Mouse (Mus musculus) lung, postnatal 0 days (tissue): ENCODE measurements around the gene Erp29.
A peak's percentile ranks its signal among the peaks of the same experiment; 100 is the strongest.

ENCODE experiments used
- CTCF ChIP-seq: IDR thresholded peaks from 2 replicates; pipeline ENCODE4 v1.5.1; 2016; ENCODE audit warnings: antibody characterized with exemption, mild to moderate bottlenecking
- EP300 ChIP-seq: IDR thresholded peaks from 2 replicates; pipeline ENCODE4 v1.6.1; 2016; ENCODE audit warnings: antibody characterized with exemption, mild to moderate bottlenecking, control low read depth

- TF ChIP-seq CTCF (peak; percentile 84), EP300 (no peak)
Observed at GRCm38 (mm10) chr5:121392667-121393380, 59.5 kb downstream of the Erp29 start.
